Mouse (Mus musculus) thymus, adult 2 months (tissue): ENCODE measurements around the gene Mum1.

Experiments used
- CTCF ChIP-seq: fragments of 200-500 bp; IDR thresholded peaks from 2 replicates; pipeline ENCODE4 v1.5.1; 2012; ENCODE audit warnings: mild to moderate bottlenecking, control low read depth, low read length, moderate library complexity, borderline replicate concordance; ENCODE audit not compliant: control insufficient read depth, poor library complexity, insufficient read depth; ENCODE audit errors: extremely low read depth
- POLR2A ChIP-seq: fragments of 200-500 bp; IDR thresholded peaks from 2 replicates; pipeline ENCODE4 v1.6.1; 2012; ENCODE audit warnings: mild to moderate bottlenecking, low read length, control low read depth, moderate library complexity; ENCODE audit not compliant: control insufficient read depth, poor library complexity, insufficient read depth; ENCODE audit errors: extremely low read depth

GRCm38 (mm10) chr10:80281304-80281703 is 55.1 kb downstream of the Mum1 start:
- TF ChIP-seq POLR2A, result no peak
- TF ChIP-seq CTCF, result no peak
